Mouse (Mus musculus): ENCODE data around the gene Gm10330.
"Not testable (repeated sequence)": the region's sequence is repeated elsewhere in the genome, so short reads cannot be mapped to it uniquely, and the experiment has no call there.

GRCm38 (mm10) chr12:23800776-23801175 lies 20.7 kb upstream of the Gm10330 start:
- TF ChIP-seq CTCF (IDR thresholded peaks at IDR 0.05; ENCODE audit: low read depth, low read length); POLR2A (IDR thresholded peaks at IDR 0.05; ENCODE audit: extremely low read depth, insufficient read depth, low read length): not testable (repeated sequence)

Data from liver, adult 2 months (tissue).